Mouse (Mus musculus) spleen, postnatal 14 days (tissue): Measurements from ENCODE around the gene Col24a1.
A peak's percentile ranks its signal among the peaks of the same experiment; 100 is the strongest.

Experiments
- DNase-seq, 2 experiments: peaks; one replicate each; pipeline ENCODE4 v3.0.0; 2021 to 2022; ENCODE audit warnings: low spot score in 2 of 2

Gene Col24a1

GRCm38 (mm10) chr3:145560117-145560516 lies 267.8 kb downstream of the Col24a1 start:
- DNase-seq, result no peak

DNA sequence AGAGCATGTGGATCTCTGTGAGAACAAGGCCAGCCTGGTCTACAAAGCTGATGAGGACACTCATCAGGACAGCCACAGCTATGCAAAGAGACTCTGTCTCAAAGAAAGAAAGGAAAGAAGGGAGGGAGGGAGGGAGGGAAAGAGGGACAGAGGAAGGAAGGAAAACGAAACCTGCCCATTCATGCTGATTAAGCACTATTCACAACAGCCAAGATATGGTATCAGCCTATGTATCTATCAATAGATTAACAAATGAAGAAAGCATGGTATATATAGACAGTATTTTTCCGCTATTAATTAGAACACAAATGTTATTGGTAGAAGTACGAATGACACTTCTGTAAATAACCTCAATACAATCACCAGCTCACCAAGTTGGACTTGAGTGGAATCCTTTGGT lies 282.2 kb downstream of the Col24a1 start:
- DNase-seq, result no peak

- no peak for DNase-seq
Observed at GRCm38 (mm10) chr3:145575340-145575739, 283.1 kb downstream of the Col24a1 start.

GRCm38 (mm10) chr3:145575743-145576481 lies 283.6 kb downstream of the Col24a1 start, which contains the start of gene Znhit6:
Gene Znhit6 (plus strand): TSS chr3:145576205.
- DNase-seq, result peak; percentile 65 to 77

DNA sequence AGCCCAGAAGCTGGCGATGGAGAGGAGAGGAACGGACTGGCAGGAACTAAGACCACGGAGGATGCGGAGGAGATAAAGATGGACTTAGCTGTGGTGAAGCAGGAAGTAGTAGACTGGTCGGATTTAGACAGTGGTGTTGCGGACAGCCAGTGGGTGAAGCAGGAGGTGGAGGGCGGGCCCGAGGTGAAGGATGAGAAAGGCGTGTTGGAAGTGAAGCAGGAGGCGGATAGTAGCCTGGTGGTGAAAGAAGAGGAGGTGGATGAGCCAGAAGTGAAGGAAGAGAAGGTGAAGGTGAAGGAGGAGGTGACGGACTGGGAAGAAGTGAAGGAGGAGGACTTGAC lies 284.2 kb downstream of the Col24a1 start:
- DNase-seq, result no peak

GRCm38 (mm10) chr3:145576876-145577275 lies 284.6 kb downstream of the Col24a1 start:
- no peak for DNase-seq

- DNase-seq, result no peak
Observed at GRCm38 (mm10) chr3:145583043-145583442, 290.8 kb downstream of the Col24a1 start.

DNA sequence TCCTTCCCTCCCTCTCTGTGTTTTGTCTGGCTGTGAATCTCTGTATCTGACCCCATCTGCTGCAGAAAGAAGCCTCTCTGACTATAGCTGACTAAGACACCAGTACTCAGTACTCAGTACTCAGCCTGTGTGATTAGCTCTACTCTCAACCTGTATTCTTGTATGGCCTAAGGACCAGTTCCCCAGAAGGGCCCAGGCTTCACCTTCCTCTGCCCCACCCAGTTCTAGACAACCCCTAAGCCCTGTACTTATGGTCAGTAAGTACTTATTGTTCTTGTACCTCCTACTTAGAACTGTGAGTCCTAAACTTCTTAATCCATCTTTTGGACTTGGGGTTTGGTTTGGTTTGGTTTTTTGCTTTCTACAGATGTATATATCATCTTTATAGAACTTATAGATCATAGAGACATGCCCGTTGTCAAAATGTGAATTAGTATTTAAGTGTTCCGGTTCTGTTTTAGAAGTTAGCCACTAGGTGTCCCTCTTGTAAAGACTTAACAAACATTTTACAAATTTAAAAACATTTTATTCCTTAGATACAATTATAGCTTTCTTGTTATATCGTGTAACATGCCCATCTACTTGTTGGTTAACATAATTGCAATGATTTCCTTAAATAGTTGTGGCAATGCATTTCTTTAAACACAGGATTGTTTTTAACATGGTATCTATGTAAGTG lies 291.4 kb downstream of the Col24a1 start:
- no peak for DNase-seq

DNA sequence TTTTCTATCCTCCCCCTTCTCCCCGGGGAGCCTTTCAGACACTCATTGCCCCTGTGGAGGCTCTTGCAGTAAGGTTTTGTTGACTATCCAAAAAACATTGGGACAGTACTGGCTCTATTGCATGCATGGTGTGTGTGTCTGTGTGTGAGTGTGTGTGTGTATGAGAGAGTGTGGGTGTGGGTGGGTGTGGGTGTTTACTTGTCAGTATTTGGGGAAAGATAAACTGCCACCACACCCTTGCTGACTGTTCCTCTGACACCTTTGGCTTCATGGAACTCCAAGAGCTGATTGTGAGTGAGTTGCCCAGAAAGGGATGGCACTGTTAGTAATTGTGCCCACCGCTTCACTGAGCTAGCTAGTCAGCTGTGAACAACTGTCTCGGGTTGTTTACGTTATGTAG lies 298.3 kb downstream of the Col24a1 start:
- DNase-seq, result no peak

DNA sequence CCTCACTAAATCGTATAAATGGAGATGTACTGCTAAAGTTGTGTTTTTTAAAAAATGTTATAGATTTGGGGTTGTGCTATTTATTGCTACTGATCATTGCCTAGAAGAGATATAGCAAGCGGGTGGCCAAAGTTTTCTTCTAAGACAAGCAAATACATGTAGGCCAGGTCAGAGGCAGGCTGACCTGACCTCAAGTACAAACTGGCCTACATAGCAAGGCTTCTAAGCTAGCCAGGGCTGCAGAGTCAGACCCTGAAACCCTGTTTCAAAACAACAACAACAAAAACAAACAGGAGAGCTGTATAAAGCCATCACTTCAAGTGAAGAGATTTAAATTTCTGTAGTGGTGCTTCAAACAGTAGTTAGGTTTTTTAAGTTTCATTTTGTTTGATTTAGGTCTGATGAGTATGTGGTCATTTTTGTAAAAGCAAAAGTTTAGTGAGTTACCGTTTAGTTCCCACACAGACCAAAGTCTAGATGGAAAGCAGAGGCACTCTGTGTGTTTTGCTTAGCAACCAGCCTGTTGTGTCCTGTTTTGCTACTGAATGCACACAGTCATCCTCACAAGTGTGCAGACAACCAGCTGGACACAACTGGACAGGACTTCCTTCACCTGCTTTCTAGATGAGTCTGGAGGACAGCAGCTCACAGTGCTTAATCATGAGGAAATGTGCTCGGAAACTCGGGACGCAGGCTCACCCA lies 299.7 kb downstream of the Col24a1 start:
- DNase-seq, result no peak

DNA sequence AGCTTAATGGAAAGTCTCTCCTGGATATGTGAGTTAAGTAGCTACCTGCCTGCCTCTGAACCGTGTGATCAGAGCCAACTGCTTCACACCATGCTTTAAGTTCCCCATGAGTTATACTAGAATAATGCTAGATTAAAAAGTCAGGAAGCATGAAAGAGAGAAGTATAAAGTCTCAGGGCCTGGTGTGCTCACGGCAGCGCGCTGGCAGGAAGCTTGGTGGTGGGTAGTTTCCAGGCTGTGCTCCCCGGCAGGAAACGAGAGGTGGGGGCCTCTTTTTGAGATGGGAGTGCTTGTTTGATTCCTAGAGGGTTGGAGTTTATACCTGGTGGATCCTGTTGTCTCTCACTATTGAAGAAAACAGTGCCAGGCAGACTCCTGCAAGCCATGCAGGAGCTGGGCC lies 303.1 kb downstream of the Col24a1 start:
- DNase-seq, result no peak

- no peak for DNase-seq
Observed at GRCm38 (mm10) chr3:145599059-145599458, 306.8 kb downstream of the Col24a1 start.

DNA sequence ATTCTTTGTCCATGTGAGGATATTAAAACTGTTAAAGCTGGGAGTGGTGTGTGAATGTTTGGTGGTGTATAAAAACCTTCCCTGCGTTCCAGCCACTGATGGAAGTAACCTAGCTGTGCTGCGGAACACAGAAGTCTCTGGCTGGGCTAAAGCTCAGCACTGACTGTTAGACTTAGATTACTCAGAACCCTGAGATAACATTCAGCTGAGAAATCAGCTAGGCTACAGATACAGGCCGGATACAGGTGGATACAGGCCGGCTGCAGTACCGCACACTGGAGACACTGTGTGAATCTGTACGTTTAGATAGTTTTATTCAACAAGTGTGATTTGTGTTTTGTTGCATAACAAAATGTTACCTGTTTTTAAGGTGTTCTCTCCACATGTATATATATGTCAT lies 308.5 kb downstream of the Col24a1 start:
- no peak for DNase-seq

DNA sequence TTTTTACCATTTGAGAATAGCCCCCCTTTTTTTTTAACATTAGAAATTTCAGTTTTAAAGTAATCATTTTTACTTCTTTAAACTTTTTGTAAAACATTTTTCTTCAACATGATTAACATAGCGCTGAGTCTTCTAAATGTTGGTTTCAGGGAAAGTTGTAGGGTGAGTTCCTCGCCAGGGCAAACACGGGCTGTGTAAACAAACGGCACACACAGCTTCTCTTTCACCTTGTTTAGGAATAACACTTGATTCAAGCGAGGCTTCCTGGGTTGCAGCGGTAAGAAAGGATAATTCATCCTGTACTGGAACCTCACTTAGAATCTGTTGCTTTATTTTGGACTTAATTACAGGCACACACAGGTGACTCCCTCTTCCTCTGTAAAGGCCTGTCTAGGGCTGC lies 309.1 kb downstream of the Col24a1 start:
- no peak for DNase-seq
